Mouse (Mus musculus): Measurements from ENCODE around the gene Trpm8.

Trpm8 gene

DNA sequence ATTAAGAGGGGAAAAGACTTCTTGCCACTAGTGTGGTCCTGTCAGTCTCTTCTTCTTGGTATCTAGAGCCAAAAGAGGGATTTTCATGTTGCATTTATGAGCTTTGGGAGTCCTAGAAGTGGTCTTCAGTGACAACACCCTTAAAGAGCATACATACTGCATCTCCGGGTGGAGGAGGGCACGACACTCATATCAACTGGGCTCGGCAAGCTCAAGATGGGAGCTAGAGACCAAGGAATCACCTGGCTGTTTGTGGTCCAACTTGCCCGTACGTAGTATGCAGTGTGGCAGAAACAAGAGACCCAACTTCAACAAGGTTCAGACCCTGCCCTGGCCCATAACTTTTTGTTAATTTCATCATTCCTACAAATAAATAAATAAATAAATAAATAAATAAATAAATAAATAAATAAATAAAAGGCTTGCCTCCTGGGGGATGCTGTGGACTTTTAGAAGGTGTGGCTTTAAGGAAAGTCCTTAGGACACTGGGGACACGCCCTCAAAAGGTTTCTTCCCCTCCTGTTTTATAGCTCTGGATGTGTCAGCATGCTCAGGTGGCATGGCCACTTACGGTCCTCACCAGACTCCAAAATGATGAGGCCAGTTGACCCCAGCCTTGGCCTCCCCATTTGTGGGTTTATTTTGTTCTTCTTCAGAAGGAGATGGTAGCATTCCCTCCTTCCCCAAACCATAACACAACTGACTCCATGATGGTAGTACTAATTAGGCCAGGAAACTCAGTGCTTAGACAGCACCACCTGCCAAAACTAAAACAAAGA, 20.2 kb downstream of the Trpm8 start:
- ChIA-PET CTCF (interaction anchor here in 2 of 4 experiments (1.0 to 3.0 kb wide), 5 partner anchors 8 to 13 kb away, joined by 3 to 18 read pairs (median 7); no protein-coding TSS in a partner anchor), POLR2A (interaction anchor here in 1 of 4 experiments (1.1 kb wide), 1 partner anchor 11 kb away, joined by 3 read pairs; no protein-coding TSS in a partner anchor)

- ChIA-PET CTCF (interaction anchor here in 3 of 4 experiments (1.0 to 3.0 kb wide), 7 partner anchors 9 to 14 kb away, joined by 3 to 18 read pairs (median 6); no protein-coding TSS in a partner anchor), POLR2A (interaction anchor here in 1 of 4 experiments (1.0 to 1.4 kb wide), 2 partner anchors 9 to 22 kb away, joined by 3 read pairs; partner anchors contain the start of genes Hjurp and Trpm8)
Observed at GRCm38 (mm10) chr1:88298686-88299528, 21.4 kb downstream of the Trpm8 start.

DNA sequence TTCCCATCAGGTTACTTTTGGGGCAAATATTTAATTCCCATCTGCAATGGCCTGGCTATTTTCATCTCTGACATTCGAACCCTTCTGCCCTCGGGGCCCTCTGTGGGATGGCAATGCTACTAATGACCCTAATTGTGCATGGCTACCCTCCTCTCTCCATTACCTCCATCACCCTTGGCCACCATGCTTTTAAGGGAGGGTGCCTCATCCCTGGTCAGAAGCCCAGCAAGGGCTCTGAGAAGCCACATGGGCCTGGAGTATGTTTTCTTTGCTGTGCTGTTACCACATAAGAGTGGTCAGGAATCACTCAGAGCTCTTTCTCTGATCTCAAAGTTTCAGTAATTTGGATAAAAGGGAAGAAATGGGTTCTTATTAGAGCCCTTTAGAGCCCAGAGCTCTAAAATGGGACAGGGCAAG, 22.1 kb downstream of the Trpm8 start:
- ChIA-PET CTCF (interaction anchor here in 3 of 4 experiments (1.0 to 2.3 kb wide), 6 partner anchors 9 to 15 kb away, joined by 3 to 9 read pairs (median 6); no protein-coding TSS in a partner anchor), POLR2A (interaction anchor here in 1 of 4 experiments (1.0 to 1.4 kb wide), 2 partner anchors 10 to 22 kb away, joined by 3 read pairs; partner anchors contain the start of genes Hjurp and Trpm8)

GRCm38 (mm10) chr1:88300301-88301050, 23.0 kb downstream of the Trpm8 start:
- ChIA-PET CTCF (interaction anchor here in 3 of 4 experiments (0.5 to 4.4 kb wide), 16 partner anchors 8 to 195 kb away, joined by 3 to 73 read pairs (median 9); no protein-coding TSS in a partner anchor), POLR2A (interaction anchor here in 1 of 4 experiments (0.9 to 3.8 kb wide), 5 partner anchors 12 to 35 kb away, joined by 3 to 15 read pairs (median 3); partner anchors contain the start of genes Hjurp and Trpm8)

DNA sequence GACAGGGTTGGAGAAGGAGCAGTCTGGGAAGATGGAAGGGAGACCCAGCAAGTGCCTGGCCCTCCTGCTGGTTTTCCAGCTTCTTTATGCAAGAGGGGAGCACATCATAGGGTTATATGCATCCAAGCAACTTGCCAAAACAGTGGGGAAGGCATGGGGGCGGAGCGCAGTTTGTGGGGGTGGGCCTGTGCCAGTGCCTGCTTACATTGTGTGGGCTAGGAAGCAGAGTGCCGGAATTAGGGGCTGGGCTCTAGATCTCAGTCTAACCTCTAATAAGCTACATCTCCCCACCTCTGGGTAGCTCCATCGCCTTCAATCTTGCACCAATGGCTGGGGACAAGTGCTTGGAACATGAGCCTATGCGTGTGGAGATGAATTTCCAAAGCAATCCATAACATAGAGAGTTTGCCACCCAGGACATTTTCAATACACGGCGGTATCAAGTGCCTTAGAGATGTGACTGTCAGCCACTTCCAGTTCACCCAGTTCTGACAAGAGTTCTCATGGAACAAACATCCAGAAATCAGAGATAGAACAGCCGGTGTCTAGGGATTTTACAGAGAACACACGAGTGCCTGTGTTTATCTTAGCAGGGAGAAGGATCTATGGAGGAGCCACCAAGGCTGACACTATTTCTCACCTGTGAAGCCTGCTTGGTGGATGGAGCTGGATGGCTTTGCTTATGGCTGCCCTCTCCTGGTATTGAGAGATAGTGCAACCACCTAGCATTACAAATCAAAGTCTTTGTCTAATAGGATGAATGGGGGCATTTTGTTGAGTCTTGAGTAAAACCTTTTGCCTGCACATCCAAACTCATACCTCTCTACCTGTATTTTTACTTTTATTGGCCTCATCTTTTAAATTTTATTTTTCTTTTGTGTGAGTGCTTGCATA, 23.9 kb downstream of the Trpm8 start:
- ChIA-PET CTCF (interaction anchor here (0.5 to 4.4 kb wide), 25 partner anchors 9 to 419 kb away, joined by 3 to 73 read pairs (median 4); no protein-coding TSS in a partner anchor), POLR2A (interaction anchor here in 1 of 4 experiments (0.9 to 3.8 kb wide), 7 partner anchors 13 to 111 kb away, joined by 3 to 15 read pairs (median 3); partner anchors contain the start of genes Hjurp and Trpm8)

DNA sequence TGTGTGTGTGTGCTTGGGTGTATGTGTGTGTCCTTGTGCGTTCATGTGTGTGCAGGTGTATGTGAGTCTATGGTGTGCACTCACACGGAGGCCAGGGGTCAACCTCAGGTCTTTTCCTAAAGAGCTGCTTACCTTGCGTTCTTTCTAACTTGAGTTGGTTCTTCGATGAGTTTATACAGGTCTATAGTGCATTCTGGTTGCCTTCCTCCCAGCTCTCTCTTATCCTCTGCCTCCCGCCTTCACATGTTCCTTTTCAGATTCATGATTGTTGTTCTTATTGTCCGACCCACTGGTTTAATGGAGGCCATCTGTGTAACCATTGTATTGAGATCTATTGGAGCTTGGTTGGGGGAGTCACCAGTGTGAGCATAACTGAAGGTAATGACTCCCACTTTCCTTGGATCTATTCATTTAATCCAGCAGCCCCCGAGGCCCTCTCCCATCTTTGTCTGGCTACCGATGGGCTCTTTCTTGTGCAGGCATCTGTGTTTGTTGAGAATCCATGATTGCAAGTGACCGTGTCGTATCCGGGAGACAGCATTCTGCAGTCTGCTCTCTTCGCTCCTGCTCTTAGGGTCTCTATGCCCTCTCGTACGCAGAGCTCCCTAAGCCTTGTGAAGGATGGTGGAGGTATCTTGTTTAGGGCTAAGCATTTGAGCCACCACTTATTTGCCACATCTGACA, 24.7 kb downstream of the Trpm8 start:
- POLR2A ChIA-PET, result interaction anchor here in 1 of 4 experiments (1.1 to 3.8 kb wide), 6 partner anchors 13 to 112 kb away, joined by 3 to 15 read pairs (median 4); partner anchors contain the start of genes Hjurp and Trpm8
- CTCF ChIA-PET, result interaction anchor here (0.6 to 4.4 kb wide), 22 partner anchors 8 to 418 kb away, joined by 3 to 73 read pairs (median 4); no protein-coding TSS in a partner anchor

DNA sequence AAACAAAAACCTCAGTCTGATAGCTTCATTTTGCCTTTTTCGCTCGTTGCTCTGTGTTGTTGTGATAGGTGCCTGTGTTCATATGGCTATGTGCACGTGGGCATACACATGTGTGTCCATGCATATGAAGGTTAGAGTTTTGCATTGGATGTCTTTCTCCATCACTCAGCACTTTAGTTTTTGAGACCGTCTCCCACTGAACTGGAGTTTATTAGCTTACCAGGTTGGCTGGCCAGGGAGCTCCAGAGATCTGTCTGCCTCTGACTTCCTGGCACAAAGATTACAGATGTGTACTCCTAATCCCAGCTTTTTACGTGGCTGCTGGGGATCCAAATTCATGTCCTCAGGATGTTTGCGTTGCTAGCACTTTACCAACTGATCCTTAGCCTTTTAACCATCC, 26.3 kb downstream of the Trpm8 start:
- CTCF ChIA-PET, result interaction anchor here (0.7 to 4.4 kb wide), 6 partner anchors 14 to 19 kb away, joined by 3 to 73 read pairs (median 6); no protein-coding TSS in a partner anchor
- POLR2A ChIA-PET, result interaction anchor here in 1 of 4 experiments (1.2 to 3.8 kb wide), 2 partner anchors 15 to 34 kb away, joined by 3 to 15 read pairs; no protein-coding TSS in a partner anchor

DNA sequence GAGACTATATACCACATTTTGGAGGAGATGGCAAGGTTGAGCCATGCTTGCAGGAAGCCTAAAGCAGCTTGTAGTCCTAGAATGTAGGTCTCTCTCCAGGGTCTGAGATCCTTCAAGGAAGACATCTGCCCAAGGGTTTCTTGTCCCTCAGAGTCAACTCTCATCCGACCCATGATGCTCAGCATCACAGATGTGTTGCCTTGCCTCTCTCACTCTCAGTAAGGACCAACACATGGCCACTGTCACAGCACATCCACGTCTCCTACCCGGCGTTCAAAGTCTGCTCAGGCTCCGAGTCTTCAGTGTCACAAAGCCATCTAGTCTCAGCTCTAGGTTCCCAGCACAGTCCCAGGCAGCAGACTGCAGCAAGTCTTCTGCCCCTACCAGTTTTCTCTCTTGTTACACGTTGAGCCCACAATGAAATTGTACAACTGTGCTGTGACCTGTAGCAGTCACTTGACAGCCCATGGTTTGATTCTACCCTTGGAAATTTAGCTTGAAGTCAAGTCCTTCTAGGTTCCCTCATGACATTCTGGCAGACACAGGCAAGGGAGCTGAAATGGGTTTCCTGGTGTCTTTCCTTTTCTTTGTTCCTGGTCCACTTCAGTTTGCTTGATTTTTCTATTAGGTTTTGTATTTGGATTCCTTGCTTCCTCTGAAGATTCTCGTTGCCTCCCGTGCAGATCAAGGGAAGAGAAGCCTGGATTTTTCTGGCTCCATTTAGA, 27.0 kb downstream of the Trpm8 start:
- POLR2A ChIA-PET, result interaction anchor here in 1 of 4 experiments (0.8 to 3.8 kb wide), 2 partner anchors 16 to 21 kb away, joined by 3 to 15 read pairs; no protein-coding TSS in a partner anchor
- CTCF ChIA-PET, result interaction anchor here (0.6 to 4.4 kb wide), 6 partner anchors 14 to 448 kb away, joined by 3 to 73 read pairs (median 7); no protein-coding TSS in a partner anchor

DNA sequence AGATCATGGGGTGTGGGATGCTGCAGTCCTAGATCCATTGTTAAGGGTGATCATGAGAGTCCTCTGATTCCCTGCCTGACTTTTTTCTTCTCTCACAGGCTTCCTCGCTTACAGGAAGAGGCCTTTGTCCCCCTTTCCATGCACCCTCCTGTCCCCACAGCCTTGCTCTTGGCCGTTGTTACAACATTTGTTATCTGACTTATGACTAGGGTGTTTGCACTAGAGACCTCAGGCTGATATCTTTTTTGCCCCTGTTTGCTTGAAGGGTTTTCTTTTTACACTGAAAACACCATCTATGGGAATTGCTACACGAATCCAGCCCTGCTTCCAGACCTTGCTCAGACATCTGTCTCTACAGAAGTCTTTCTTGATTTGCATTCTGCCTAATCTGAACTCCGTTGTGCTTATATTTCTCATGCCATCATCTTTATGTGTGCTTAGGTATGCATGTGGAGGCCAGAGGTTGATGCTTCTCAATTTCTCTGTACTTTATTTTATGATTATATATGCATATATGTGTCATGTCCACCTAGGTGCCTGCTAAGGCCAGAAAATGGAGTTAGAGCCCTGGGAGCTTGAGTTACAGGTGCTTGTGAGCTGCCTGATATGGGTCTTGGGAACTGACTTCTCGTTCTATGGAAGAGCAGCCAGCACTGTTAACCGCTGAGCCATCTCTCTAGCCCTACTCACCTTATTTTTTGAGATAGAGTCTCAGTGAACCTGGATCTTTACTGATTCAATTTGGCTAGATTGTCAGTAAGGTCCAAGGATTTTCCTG, 27.7 kb downstream of the Trpm8 start:
- ChIA-PET POLR2A (interaction anchor here in 1 of 4 experiments (0.8 to 1.3 kb wide), 4 partner anchors 13 to 765 kb away, joined by 3 read pairs; partner anchors contain the start of gene Sh3bp4), CTCF (interaction anchor here in 3 of 4 experiments (0.6 to 4.4 kb wide), 9 partner anchors 15 to 1304 kb away, joined by 3 to 73 read pairs (median 4); no protein-coding TSS in a partner anchor)

- ChIA-PET CTCF (interaction anchor here in 2 of 4 experiments (0.9 to 2.4 kb wide), 4 partner anchors 17 to 22 kb away, joined by 3 to 13 read pairs (median 4); no protein-coding TSS in a partner anchor), POLR2A (interaction anchor here in 2 of 4 experiments (0.6 to 1.5 kb wide), 5 partner anchors 10 to 763 kb away, joined by 3 read pairs; partner anchors contain the start of genes Hjurp (in 1 of the 2), Sh3bp4 (in 1 of the 2) and Trpm8 (in 1 of the 2))
Observed at GRCm38 (mm10) chr1:88306543-88306942, 29.1 kb downstream of the Trpm8 start.

DNA sequence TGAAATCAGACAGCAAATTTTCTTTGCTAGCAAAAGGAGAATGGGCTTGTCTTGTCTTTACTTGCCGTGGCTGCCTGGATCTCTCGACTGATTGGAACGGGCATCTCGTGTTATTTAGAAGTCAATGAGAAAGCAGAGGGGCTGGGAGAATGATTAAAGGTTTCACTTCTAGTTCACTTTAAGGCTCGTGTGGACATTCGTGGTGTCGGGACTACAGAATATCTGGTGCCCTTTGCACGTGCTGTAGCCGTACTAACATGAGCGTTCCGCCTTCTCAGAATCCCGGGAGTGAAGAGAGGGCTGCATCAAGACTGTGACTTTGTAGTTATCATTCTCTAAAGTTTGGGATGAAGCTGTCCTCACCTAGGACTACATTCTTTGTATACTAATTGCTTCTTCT, 29.7 kb downstream of the Trpm8 start:
- CTCF ChIA-PET, result interaction anchor here in 1 of 4 experiments (2.4 kb wide), 1 partner anchor 17 kb away, joined by 13 read pairs; no protein-coding TSS in a partner anchor

DNA sequence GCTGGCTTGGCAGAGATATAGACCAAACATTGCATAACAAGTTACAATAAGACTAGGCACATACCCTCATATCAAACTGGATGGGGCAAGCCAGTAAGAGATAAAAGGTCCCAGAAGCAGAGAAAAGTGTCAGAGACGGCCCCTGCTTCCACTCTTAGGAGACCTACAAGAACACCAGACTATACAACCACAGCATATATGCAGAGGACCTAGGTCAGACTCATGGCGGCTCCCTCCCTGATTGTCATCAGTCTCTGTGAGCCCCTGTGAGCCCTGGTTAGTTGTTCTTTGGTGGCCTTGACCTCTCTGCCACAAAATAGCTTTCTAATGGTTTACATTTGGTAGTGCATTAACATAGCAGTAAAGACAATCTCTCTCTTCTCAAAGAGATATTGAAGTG, 31.6 kb downstream of the Trpm8 start:
- CTCF ChIA-PET, result interaction anchor here in 3 of 4 experiments (0.6 to 2.6 kb wide), 4 partner anchors 19 to 430 kb away, joined by 3 to 11 read pairs (median 6); no protein-coding TSS in a partner anchor
- POLR2A ChIA-PET, result interaction anchor here in 1 of 4 experiments (0.8 to 2.2 kb wide), 3 partner anchors 11 to 51 kb away, joined by 3 to 8 read pairs (median 5); no protein-coding TSS in a partner anchor

More for the DNA sequence above, 29.7 kb downstream of the Trpm8 start:
- POLR2A ChIA-PET, result interaction anchor here in 1 of 4 experiments (1.5 kb wide), 1 partner anchor 30 kb away, joined by 3 read pairs; the partner anchor contains the start of genes Hjurp and Trpm8

DNA sequence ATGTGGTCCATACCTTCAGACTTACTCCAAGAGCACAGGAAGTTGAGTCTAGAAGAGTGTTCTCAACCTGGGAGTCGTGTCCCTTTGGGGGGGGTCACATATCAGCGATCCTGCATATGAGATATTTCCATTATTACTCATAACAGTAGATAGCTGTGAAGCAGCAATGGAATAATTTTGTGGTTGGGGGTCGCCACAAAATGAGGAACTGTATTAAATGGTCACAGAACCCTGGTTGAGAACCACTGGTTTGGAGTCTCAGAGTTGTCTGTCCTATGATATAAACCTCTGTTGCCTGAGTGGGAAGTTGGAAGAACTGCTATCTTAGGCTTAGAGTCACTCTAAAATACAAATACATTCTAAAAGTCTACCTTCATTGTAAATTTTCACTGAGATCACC, 32.4 kb downstream of the Trpm8 start:
- ChIA-PET CTCF (interaction anchor here in 1 of 4 experiments (0.8 to 2.6 kb wide), 3 partner anchors 9 to 23 kb away, joined by 3 to 11 read pairs (median 3); no protein-coding TSS in a partner anchor), POLR2A (interaction anchor here in 1 of 4 experiments (2.2 kb wide), 1 partner anchor 20 kb away, joined by 8 read pairs; no protein-coding TSS in a partner anchor)

DNA sequence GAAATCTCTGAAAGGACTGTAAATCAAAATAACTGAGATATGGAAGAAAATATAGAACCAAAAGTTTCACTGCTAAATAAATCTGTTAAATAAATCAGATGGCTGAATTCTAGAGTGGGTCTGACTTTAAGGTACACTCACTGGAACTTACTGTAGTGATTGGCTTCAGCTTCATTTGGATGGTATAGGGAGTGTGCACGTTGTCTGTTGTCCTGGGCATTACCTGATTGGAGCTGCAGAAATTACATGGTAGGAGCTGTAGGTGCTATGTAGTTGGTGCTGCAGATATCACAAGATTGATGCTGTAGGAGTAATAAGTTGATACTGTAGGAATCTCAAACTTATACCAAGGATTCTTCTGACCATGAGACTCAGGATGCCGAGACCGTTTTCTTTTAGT, 32.9 kb downstream of the Trpm8 start:
- ChIA-PET CTCF (interaction anchor here in 1 of 4 experiments (0.8 to 2.6 kb wide), 2 partner anchors 9 to 20 kb away, joined by 3 to 11 read pairs; no protein-coding TSS in a partner anchor), POLR2A (no interaction called here)

Data from embryonic stem cell, embryonic (primary cell).